In genomic region chr8:120030447-120030846, GRCm38 (mm10) we compare ENCODE assay signal across 23 mouse cellular contexts. TPM values are rescaled to one million over a fixed set of nuclear protein-coding genes. Genes with fewer than 3 reads are reported as not detected.
DNase-seq lines count a peak whose midpoint lies in the region; ATAC-seq and TF ChIP-seq lines count a peak whose summit lies in the region.
"Had no signal": no experiment of that assay in that cellular context is flagged by ENCODE, and none has a peak within 500 bp of the region (broad histone marks: within the 10 kb centered on the region; RNA-seq: fewer than 3 reads in every experiment).

No protein-coding gene starts in this region.

- no peak for TF ChIP-seq EP300 in stomach, postnatal 0 days (optimal IDR thresholded peaks at IDR 0.05)

- peaks cover 46% of the 10 kb centered on the region for H3K4me1 ChIP-seq in midbrain, embryonic 10.5 days
- no peaks in the 10 kb centered on the region for H3K4me1 ChIP-seq in midbrain, embryonic 14.5 days (ENCODE audit: control insufficient read depth, insufficient read depth, low read length)
- H3K4me1 ChIP-seq in stomach, postnatal 0 days (replicated peaks; ENCODE audit: control insufficient read depth, insufficient read depth), result no peaks in the 10 kb centered on the region
- H3K4me1 ChIP-seq: embryonic facial prominence, embryonic 12.5 days had no signal

- no peak overlapping the region for H3K4me2 ChIP-seq in midbrain, embryonic 14.5 days (ENCODE audit: low read length)
- H3K4me2 ChIP-seq in stomach, postnatal 0 days (replicated peaks; ENCODE audit: low read depth), result no peak overlapping the region
- H3K4me2 ChIP-seq: embryonic facial prominence, embryonic 12.5 days; heart, embryonic 12.5 days had no signal

- H3K27me3 ChIP-seq in midbrain, embryonic 10.5 days (ENCODE audit: low read depth, poor library complexity, severe bottlenecking), result no peaks in the 10 kb centered on the region
- H3K27me3 ChIP-seq in midbrain, embryonic 14.5 days (ENCODE audit: control insufficient read depth, insufficient read depth, low read length), result no peaks in the 10 kb centered on the region
- no peaks in the 10 kb centered on the region for H3K27me3 ChIP-seq in stomach, postnatal 0 days (ENCODE audit: control insufficient read depth, insufficient read depth, low read length)
- H3K27me3 ChIP-seq: embryonic facial prominence, embryonic 12.5 days; Patski had no signal

- TF ChIP-seq CTCF in stomach, postnatal 0 days (IDR thresholded peaks at IDR 0.05; ENCODE audit: low read depth), result no peak

- no peaks in the 10 kb centered on the region for H3K36me3 ChIP-seq in midbrain, embryonic 10.5 days
- no peaks in the 10 kb centered on the region for H3K36me3 ChIP-seq in midbrain, embryonic 14.5 days (ENCODE audit: control insufficient read depth, insufficient read depth, low read length)
- 0 out of 2 replicates have a peak, but pooled peaks cover 2% of the 10 kb centered on the region for H3K36me3 ChIP-seq in stomach, postnatal 0 days (ENCODE audit: control insufficient read depth, insufficient read depth, low read length)
- H3K36me3 ChIP-seq: embryonic facial prominence, embryonic 12.5 days; G1E; heart, embryonic 12.5 days had no signal

- peak; percentile 45 to 52 for DNase-seq in adrenal gland, postnatal 36 days
- no peak for DNase-seq in adrenal gland, postnatal 25 days
- no peak for DNase-seq in midbrain, embryonic 10.5 days (ENCODE audit: low spot score)
- no peak for DNase-seq in midbrain, embryonic 14.5 days
- DNase-seq in brain, adult 2 months (ENCODE audit: low read depth, low spot score), result peak; percentile 26
- DNase-seq in stomach, postnatal 0 days (ENCODE audit: low spot score), result no peak
- DNase-seq in cerebellum, postnatal 10 days, result no peak
- DNase-seq in right cerebral cortex, postnatal 10 days (ENCODE audit: low spot score in 2 of 2), result no peak
- DNase-seq: B cell, adult 2 months; cerebellum, adult 18-20 months; cerebellum, adult 9-11 months; gastrocnemius, postnatal 25 days; kidney, adult 9 months had no signal

- ATAC-seq in midbrain, embryonic 14.5 days (ENCODE audit: low FRiP score, low TSS enrichment), result no peak
- ATAC-seq in stomach, postnatal 0 days (ENCODE audit: low FRiP score, low TSS enrichment), result peak; percentile 6; the same call in 1 of the 2 replicates
- ATAC-seq: activated CD4-positive, CD25-positive, alpha-beta regulatory T cell, adult 4 months; CD4-positive, CD25-positive, alpha-beta regulatory T cell, adult 4 months; forebrain, embryonic 14.5 days; hindbrain, embryonic 16.5 days; inflammation-experienced regulatory T-cells, adult 6 months; intestine, postnatal 0 days; Patski had no signal

- no peak overlapping the region for H3K9ac ChIP-seq in midbrain, embryonic 14.5 days (replicated peaks; ENCODE audit: low read length)
- H3K9ac ChIP-seq in stomach, postnatal 0 days (ENCODE audit: low read length), result no peak overlapping the region
- H3K9ac ChIP-seq: embryonic facial prominence, embryonic 12.5 days; heart, embryonic 12.5 days had no signal

- no peak overlapping the region for H3K4me3 ChIP-seq in midbrain, embryonic 10.5 days
- H3K4me3 ChIP-seq in midbrain, embryonic 14.5 days (replicated peaks; ENCODE audit: low read depth, low read length), result no peak overlapping the region
- H3K4me3 ChIP-seq in stomach, postnatal 0 days (ENCODE audit: low read depth, low read length), result no peak overlapping the region
- H3K4me3 ChIP-seq: embryonic facial prominence, embryonic 12.5 days; heart, embryonic 12.5 days had no signal

- 76% methylated on average over 5 of the region's 5 CpGs for WGBS in midbrain, embryonic 10.5 days
- 78% methylated on average over 5 of the region's 5 CpGs for WGBS in midbrain, embryonic 14.5 days
- 69% methylated on average over 5 of the region's 5 CpGs for WGBS in stomach, postnatal 0 days

- H3K9me3 ChIP-seq in midbrain, embryonic 10.5 days (replicated peaks), result no peaks in the 10 kb centered on the region
- no peaks in the 10 kb centered on the region for H3K9me3 ChIP-seq in midbrain, embryonic 14.5 days (ENCODE audit: control insufficient read depth, low read length)
- no peaks in the 10 kb centered on the region for H3K9me3 ChIP-seq in stomach, postnatal 0 days (ENCODE audit: control insufficient read depth, low read length)
- H3K9me3 ChIP-seq: embryonic facial prominence, embryonic 12.5 days; G1E; heart, embryonic 12.5 days had no signal

- 0 out of 2 replicates have a peak overlapping the region, but pooled peaks have one; percentile 67 for H3K27ac ChIP-seq in midbrain, embryonic 10.5 days (replicated peaks)
- no peak overlapping the region for H3K27ac ChIP-seq in midbrain, embryonic 14.5 days (replicated peaks; ENCODE audit: low read depth, low read length)
- no peak overlapping the region for H3K27ac ChIP-seq in stomach, postnatal 0 days (replicated peaks)
- H3K27ac ChIP-seq: embryonic facial prominence, embryonic 12.5 days had no signal

RNA-seq across cellular contexts. Expression of gene Crispld2, which starts 38.2 kb away (rescaled TPM):
- total RNA-seq in adrenal gland, postnatal 36 days (2021), result 10 to 100 TPM in 1 of 2 experiments, 1 to 10 TPM in 1; 7.8 to 19.4 TPM
- total RNA-seq in adrenal gland, postnatal 25 days (2021), result 5.1 and 6.9 TPM in 2 replicates
- 2.9 and 4.0 TPM in 2 replicates for polyA plus RNA-seq in midbrain, embryonic 10.5 days (2016; fragmentation: Nextera tagmentation; extraction: Ambion mirVana)
- polyA plus RNA-seq in midbrain, embryonic 14.5 days (2014; fragmentation: Nextera tagmentation; extraction: Ambion mirVana), result 0.66 and 1.1 TPM in 2 replicates
- polyA plus RNA-seq in stomach, postnatal 0 days (2015; fragmentation: Nextera tagmentation; extraction: Ambion mirVana), result 29.2 and 29.6 TPM in 2 replicates
- polyA plus RNA-seq: activated CD4-positive, CD25-positive, alpha-beta regulatory T cell, adult 4 months had no signal

Comparison
In these comparisons a context has a peak if more than half of its experiments do, and no peak if none do; other contexts are left out.
1. DNase-seq: peak in adrenal gland, postnatal 36 days (2 of 2) and brain, adult 2 months (single experiment); none in adrenal gland, postnatal 25 days (single experiment), midbrain, embryonic 10.5 days (single experiment), midbrain, embryonic 14.5 days (single experiment), stomach, postnatal 0 days (single experiment), cerebellum, postnatal 10 days (0 of 2) and right cerebral cortex, postnatal 10 days (0 of 2).